Mouse (Mus musculus): Measurements from ENCODE around the gene Rnf208.

Gene Rnf208

GRCm38 (mm10) chr2:25224766-25225752 is 17.0 kb upstream of the Rnf208 start:
- DNase-seq (ENCODE audit: low spot score) = peak; percentile 88

DNA sequence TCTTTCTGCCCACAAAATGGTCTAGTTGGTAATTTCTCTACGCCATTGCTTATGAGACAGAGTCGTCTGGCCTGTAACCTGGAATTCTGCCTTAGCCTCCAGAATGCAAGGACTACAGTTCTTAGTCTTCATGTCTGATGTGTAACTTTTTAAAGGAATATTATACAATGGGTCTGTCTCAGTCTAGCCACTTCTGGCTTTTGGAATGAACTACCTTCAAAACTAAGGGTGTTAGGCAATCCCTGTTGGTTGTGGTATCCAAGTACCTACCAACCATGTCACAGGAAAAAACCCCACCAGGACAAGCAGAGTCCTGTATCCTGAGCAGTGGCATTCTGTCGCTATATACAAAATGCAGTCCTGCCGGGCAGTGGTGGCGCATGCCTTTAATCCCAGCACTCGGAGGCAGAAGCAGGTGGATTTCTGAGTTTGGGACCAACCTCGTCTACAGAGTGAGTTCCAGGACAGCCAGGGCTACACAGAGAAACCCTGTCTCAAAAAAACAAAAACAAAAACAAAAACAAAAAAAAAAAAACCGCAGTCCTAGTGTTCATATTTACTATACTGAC is 16.2 kb upstream of the Rnf208 start:
- no peak for DNase-seq (ENCODE audit: low spot score)

- DNase-seq (ENCODE audit: low spot score) = no peak
These were observed 15.2 kb upstream of the Rnf208 start for GRCm38 (mm10) chr2:25226864-25227263.

- no peak for DNase-seq (ENCODE audit: low spot score)
These were observed 14.6 kb upstream of the Rnf208 start for GRCm38 (mm10) chr2:25227406-25227805.

DNA sequence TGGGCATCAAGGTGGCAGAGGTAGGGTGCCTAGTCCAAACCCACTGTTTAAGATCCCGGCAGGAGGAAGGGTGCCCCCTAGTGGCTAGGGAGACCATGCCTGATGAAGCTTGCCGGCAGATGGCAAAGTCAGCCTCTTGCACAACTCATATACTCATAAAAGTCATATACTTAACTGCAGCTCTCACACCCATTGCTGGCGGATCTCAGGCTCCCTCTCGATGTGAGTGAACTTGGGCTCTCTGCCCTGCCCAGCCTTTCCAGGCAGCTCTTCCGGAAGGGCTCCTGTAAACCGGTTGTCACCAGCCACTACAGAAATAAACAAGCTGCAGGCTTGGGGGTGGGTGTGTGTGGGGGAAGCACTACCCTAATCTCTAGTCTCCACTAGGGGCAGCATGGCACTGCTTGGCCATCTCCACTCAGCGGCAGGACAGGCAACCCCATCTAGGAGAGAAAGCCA is 13.6 kb upstream of the Rnf208 start:
- DNase-seq (ENCODE audit: low spot score) = peak; percentile 79

DNA sequence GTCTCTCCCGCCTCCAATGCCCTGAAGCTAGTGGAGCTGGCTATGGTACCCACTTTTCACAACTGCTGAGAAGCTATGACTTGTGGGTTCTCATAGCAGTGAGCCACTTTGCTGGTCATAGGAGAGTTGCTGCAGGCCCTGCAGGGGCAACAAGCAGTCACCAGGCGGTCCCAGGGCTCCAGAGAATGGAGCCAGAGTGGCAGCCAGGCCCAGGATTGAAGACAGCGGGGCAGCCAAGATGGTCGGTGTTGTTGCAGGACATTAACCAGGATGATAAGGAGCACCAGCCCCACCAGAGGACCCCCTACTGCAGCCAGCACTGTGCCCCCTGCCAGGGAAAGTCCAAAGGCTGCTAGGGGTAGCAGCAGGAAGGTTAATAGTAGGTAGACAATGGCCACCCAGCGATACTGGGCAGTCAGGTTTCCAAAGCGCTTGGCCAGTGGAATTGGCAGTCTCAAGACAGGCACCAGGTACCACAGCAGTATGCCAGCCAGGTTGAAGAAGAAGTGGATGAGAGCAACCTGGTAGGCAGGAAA is 13.0 kb upstream of the Rnf208 start:
- no peak for DNase-seq (ENCODE audit: low spot score)

DNA sequence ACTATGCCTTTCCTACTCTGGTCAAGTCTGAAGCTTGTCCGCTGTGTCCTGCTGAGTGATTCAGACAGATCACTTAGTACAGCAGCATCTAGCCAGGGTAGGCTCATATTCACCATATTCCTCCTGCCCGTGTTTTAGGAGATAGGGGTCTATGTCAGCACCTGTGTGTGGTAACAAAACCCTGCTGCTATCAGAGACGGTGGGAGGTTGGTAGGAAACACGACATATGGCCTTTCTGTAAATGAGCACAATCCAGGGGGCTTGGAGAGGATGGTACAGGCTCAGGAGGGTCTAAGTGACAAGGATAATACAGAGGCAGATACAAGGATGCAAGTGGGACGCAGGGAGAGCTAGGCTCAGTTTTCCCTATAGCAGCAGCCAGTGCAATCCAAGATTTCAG is 12.5 kb upstream of the Rnf208 start:
- DNase-seq (ENCODE audit: low spot score) = no peak

DNA sequence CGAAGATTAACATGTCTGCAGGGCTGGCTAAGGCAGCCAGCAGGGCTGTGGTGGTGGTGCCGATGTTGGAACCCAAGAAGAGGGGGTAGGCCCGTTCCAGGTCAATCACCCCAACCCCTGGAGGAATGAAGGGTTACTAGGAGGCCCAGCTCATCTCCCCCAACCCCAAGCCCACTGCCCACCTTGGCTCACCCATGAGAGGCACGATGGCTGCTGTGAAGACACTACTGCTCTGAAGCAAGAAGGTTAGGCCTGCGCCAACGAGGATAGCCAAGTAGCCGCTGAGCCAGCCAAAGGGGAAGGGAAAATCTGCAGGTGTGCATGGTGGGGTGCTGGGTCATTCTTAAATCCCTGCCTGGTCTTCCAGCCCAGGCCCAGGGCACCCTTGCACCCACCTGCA is 11.5 kb upstream of the Rnf208 start:
- no peak for DNase-seq (ENCODE audit: low spot score)

GRCm38 (mm10) chr2:25231038-25231437 is 11.0 kb upstream of the Rnf208 start:
- no peak for DNase-seq (ENCODE audit: low spot score)

DNA sequence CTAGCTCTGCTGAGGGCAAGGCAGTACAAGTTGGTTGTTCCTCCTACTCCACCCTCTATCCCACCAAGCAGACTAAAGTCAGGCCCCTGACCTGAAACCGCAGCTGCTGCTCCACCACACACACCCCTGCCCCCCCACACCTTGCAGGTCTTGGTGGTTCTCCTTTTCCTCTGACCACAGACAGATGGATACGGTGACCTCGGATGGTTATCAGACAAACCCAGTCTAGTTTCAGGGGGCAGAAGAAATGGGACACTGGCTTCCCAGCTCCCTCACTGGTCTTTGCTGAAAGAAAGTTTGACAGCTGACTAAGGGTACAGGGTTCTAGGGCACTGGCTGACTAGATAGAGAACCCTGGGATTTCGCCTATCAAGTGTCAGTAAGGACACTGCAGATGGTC is 8.6 kb upstream of the Rnf208 start:
- DNase-seq (ENCODE audit: low spot score) = no peak

DNA sequence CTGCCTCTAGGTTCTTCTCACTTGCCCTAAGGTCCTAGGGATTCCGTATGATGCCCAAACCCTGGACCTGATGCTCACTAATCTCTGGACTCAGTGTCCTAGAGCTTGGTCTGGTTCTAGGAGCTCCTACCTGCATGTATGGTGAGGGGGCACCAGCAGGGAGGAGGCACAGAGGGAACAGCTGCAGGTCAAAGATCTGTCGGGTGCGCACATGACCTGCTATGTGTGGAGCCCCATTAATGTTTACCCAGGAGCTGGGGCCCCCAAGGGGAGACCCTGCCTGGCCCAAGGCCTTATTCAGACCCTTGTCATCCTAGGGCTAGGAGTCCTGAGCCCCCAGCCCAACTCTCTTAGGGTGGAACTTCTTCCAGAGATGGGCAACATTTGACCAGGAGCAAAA is 8.0 kb upstream of the Rnf208 start, which contains the start of gene Slc34a3:
Slc34a3 (minus strand) TSS at position 315 of the 400 bp plus-strand sequence.
- DNase-seq (ENCODE audit: low spot score) = no peak

DNA sequence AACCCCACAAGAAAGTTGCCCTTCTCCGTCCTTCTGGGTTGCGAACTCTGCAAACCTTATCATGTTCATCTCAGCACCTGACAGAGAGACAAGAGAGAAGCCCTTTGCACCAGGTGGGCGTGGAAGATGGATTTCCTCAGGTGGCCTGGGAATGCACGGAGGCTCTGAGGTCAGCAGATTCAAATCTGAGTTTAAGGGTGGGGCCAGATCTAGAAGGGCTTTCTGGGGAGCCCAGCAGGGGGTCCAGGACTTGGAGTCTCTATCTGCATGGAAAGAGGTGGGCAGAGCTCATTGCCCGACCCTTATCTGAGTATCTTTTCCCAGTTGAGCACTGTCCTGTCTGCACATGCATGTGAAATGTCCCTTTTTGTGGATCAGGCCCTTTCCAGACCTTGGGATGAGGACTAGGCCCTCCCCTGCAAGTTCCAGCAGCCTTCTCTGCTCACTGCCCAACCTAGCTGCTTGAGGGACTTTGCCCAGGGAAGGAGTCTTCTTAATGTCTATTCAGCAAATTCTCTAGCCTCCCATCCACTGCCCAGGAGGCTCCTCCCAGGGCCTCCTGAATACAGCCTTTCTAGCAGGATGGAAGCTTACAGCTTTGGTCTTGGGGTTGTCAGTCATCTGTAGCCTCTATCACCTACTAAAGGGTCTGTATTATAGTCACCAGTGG is 7.4 kb upstream of the Rnf208 start:
- no peak for DNase-seq (ENCODE audit: low spot score)

GRCm38 (mm10) chr2:25236614-25237013 is 5.4 kb upstream of the Rnf208 start, which contains the start of gene Rnf224:
Gene Rnf224, minus strand, starts transcription at chr2:25236787.
- DNase-seq (ENCODE audit: low spot score) = no peak

- DNase-seq (ENCODE audit: low spot score) = no peak
These were observed 4.5 kb upstream of the Rnf208 start for GRCm38 (mm10) chr2:25237522-25237921.

- no peak for DNase-seq (ENCODE audit: low spot score)
These were observed 3.9 kb upstream of the Rnf208 start for GRCm38 (mm10) chr2:25238106-25238505.

DNA sequence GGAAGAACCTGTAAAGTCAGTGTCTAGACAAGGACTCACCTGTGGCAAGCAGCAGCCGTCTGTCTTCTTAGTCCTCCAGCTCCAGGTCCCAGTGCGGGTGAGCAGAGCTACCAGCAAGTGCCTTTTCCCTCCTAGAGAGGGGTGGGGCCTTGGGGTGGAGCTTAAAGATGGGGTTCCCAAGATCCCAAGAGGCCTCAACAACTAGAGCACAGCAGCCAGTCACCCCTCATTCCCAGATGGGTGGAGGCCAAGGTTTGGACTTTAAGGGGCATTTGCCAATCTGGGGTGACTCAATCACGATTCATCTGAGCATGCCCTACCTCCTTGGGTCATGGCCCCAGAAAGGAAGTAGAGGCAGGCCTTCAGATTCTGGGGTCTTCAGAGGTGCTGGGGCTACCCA is 2.3 kb upstream of the Rnf208 start:
- DNase-seq (ENCODE audit: low spot score) = no peak

DNA sequence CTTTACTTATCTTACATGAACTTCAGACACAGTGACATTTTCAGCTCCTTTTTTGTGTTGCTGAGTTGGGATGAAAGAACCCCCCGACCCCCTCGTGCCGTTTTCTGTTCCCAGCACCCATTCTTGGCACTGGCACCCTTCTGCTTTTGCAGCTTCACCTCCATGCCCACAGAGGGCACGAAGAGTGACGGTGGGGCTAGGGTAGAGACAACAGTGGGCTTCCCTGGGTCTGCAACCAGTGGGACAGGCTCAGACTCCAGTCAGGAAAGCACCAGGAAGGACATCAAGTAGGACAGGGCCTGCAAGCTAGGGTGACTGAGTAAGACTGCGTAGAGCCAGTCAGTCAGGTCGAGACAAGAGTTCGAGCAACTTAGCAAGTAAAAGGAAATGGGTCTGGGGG is 1.7 kb upstream of the Rnf208 start:
- no peak for DNase-seq (ENCODE audit: low spot score)

DNA sequence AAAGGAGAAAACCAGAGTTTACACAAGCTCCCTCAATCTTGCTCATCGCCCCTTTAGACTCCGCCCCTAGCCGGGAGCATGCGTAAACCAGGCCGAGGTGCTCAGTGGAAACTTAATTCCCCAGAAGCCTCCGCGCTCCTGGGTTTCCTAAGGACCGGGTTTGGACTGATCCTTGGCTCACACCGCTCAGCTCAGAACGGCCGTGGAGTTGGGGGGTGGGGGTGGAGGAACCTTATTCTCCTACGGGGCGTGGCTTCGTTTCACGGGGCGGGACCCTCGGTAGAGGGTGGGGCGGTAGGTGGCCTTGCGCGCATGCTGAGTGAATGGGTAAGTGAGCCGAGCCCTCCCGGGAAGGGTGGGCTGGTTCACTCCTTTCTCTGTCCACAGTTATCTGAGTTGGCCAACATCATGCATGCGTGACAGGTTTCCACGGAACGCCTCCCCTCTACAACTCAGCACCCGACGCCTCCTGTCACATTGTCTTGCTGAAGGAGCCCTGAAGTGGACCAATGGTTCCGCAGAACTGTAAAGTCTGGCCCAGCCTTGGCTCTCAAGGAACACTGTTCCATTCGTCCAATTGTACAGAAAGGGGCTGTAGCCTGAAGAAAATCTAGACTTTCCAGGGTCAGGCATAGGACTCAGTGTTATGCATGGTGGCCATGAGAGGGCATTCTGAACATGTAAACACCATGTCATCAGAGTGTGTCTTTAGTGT is 1.2 kb upstream of the Rnf208 start:
- no peak for DNase-seq (ENCODE audit: low spot score)

DNA sequence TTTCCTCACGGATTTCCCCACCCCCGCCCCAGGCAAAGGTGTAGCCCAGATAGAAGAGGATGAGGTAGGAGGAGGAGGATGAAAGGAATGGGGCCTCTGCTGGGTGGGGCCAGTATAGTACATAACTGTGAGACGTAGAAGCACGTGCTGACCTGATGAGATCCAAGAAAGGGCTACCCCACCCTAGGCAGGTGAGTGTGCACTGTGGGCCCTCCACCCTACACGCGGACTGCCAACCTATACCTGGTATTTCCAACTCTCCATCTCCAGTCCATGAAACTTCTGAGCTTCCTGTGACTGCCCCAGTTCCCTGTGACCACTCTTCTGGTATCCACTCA is 648 bp upstream of the Rnf208 start:
- DNase-seq (ENCODE audit: low spot score) = no peak

- DNase-seq (ENCODE audit: low spot score) = no peak
These were observed 1.3 kb downstream of the Rnf208 start for GRCm38 (mm10) chr2:25243342-25243741.

DNA sequence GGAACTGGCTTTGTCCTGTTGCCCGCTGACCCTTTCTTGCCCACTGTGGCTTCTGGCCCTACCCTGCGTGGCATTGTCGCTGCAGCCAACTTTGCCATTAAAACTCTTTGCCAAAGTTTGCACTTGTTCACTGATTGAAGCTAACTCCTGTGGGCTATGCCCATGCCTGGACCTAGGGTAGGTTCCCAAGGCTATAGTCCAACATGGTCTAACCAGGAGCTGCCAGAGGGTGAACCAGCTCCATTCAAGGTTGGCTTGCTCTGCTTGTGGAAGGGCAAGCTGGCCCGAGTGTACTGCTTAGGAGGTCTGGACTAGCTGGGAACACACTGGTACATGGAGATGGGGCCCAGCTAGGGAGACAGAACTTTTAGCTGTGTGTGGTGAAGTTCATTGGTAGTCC is 2.1 kb downstream of the Rnf208 start:
- DNase-seq (ENCODE audit: low spot score) = no peak

All from urinary bladder, postnatal 10 days (tissue).